Mouse (Mus musculus) hindbrain, embryonic 13.5 days (tissue): ENCODE measurements around the gene Ppip5k1. TPM values are rescaled to one million over a fixed set of nuclear protein-coding genes. Genes with fewer than 3 reads are reported as not detected.

Experiments used
- ATAC-seq: fragments of 200-750 bp; cut with Nextera tagmentation; 2 replicates; pipeline ENCODE4 v1.8.0; 2017; ENCODE audit warnings: moderate TSS enrichment; ENCODE audit not compliant: low FRiP score
- H3K27ac ChIP-seq: fragments of 300-500 bp; sonication (generic); 2 replicates; pipeline ENCODE4 v1.5.1; 2015; ENCODE audit warnings: inconsistent platforms, mild to moderate bottlenecking, moderate library complexity
- H3K27me3 ChIP-seq: fragments of 300-500 bp; sonication (generic); 2 replicates; pipeline ENCODE4 v1.6.1; 2015; ENCODE audit warnings: mild to moderate bottlenecking, inconsistent platforms
- H3K36me3 ChIP-seq: fragments of 300-500 bp; sonication (generic); 2 replicates; pipeline ENCODE4 v1.6.1; 2015; ENCODE audit warnings: mild to moderate bottlenecking, inconsistent platforms
- H3K4me1 ChIP-seq: fragments of 300-500 bp; sonication (generic); replicated peaks from 2 replicates; pipeline ENCODE4 v1.6.1; 2015; ENCODE audit warnings: inconsistent platforms
- H3K4me2 ChIP-seq: fragments of 300-500 bp; sonication (generic); 2 replicates; pipeline ENCODE4 v1.6.1; 2015; ENCODE audit warnings: inconsistent platforms, mild to moderate bottlenecking, moderate library complexity
- H3K4me3 ChIP-seq: fragments of 300-500 bp; sonication (generic); 2 replicates; pipeline ENCODE4 v1.5.1; 2015; ENCODE audit warnings: mild to moderate bottlenecking, inconsistent platforms
- H3K9ac ChIP-seq: fragments of 300-500 bp; sonication (generic); 2 replicates; pipeline ENCODE4 v1.6.1; 2015; ENCODE audit warnings: mild to moderate bottlenecking, inconsistent platforms
- H3K9me3 ChIP-seq: fragments of 300-500 bp; sonication (generic); 2 replicates; pipeline ENCODE4 v1.6.1; 2016; ENCODE audit warnings: inconsistent platforms
- WGBS: fragments of 180-500 bp; shearing (Covaris S2); methylation state at CpG from one replicate; pipeline ENCODE4 v1.1.7; 2015; 5-methylcytosine and 5-hydroxymethylcytosine counted together
- polyA plus RNA-seq: library from polyadenylated mRNA; unstranded; fragments of >200 nt; fragmentation: Nextera tagmentation; extraction: Ambion mirVana; gene quantifications from 2 replicates; pipeline ENCODE4 v1.2.1, GENCODE M21; 2015

The Ppip5k1 gene
- polyA plus RNA-seq, 1 experiment from 2014 or later, result 18.6 TPM

GRCm38 (mm10) chr2:121296754-121297231 lies 58.4 kb downstream of the Ppip5k1 start:
- 16% methylated on average over 6 of the region's 6 CpGs for WGBS
- Histone ChIP-seq H3K4me3 (peak overlapping the region; percentile 53), H3K27ac (peak overlapping the region; percentile 91), H3K4me1 (peaks cover 49% of the 10 kb centered on the region), H3K9ac (peak overlapping the region; percentile 80), H3K4me2 (peak overlapping the region; percentile 91), H3K27me3 (peaks cover 3% of the 10 kb centered on the region; the same call in 1 of the 2 replicates), H3K36me3 (peaks cover 33% of the 10 kb centered on the region), H3K9me3 (no peaks in the 10 kb centered on the region)
- no peak for ATAC-seq

- Histone ChIP-seq H3K9ac (peak overlapping the region; percentile 80), H3K9me3 (no peaks in the 10 kb centered on the region), H3K4me3 (peak overlapping the region; percentile 53), H3K27ac (peak overlapping the region; percentile 91), H3K27me3 (peaks cover 6% of the 10 kb centered on the region; the same call in 1 of the 2 replicates), H3K4me2 (peak overlapping the region; percentile 91), H3K36me3 (peaks cover 24% of the 10 kb centered on the region), H3K4me1 (peaks cover 49% of the 10 kb centered on the region)
- ATAC-seq, result peak; percentile 40
- 0% methylated on average over 11 of the region's 15 CpGs for WGBS
Observed at GRCm38 (mm10) chr2:121295608-121296571, 59.3 kb downstream of the Ppip5k1 start.

GRCm38 (mm10) chr2:121294753-121295607 lies 60.2 kb downstream of the Ppip5k1 start:
- Histone ChIP-seq H3K27me3 (peaks cover 6% of the 10 kb centered on the region; the same call in 1 of the 2 replicates), H3K9ac (peak overlapping the region; percentile 80), H3K36me3 (peaks cover 15% of the 10 kb centered on the region), H3K4me2 (peak overlapping the region; percentile 91), H3K27ac (peak overlapping the region; percentile 91), H3K9me3 (no peaks in the 10 kb centered on the region), H3K4me3 (peak overlapping the region; percentile 53), H3K4me1 (peaks cover 58% of the 10 kb centered on the region)
- under 1% methylated on average over 18 of the region's 18 CpGs for WGBS
- ATAC-seq, result peak; percentile 83

- H3K4me1 ChIP-seq, result peaks cover 61% of the 10 kb centered on the region
- peak overlapping the region; percentile 53 for H3K4me3 ChIP-seq
- no peaks in the 10 kb centered on the region for H3K9me3 ChIP-seq
- peaks cover 6% of the 10 kb centered on the region; the same call in 1 of the 2 replicates for H3K27me3 ChIP-seq
- WGBS, result 33% methylated on average over 4 of the region's 4 CpGs
- peak overlapping the region; percentile 80 for H3K9ac ChIP-seq
- peaks cover 7% of the 10 kb centered on the region for H3K36me3 ChIP-seq
- H3K27ac ChIP-seq, result peak overlapping the region; percentile 91
- peak overlapping the region; percentile 91 for H3K4me2 ChIP-seq
- no peak for ATAC-seq
Observed at GRCm38 (mm10) chr2:121294182-121294581, 61.0 kb downstream of the Ppip5k1 start.

GRCm38 (mm10) chr2:121292316-121293013 lies 62.7 kb downstream of the Ppip5k1 start:
- WGBS, result 69% methylated on average over 5 of the region's 5 CpGs
- peaks cover 6% of the 10 kb centered on the region; the same call in 1 of the 2 replicates for H3K27me3 ChIP-seq
- H3K4me2 ChIP-seq, result no peak overlapping the region
- no peaks in the 10 kb centered on the region for H3K9me3 ChIP-seq
- no peaks in the 10 kb centered on the region for H3K36me3 ChIP-seq
- H3K4me3 ChIP-seq, result no peak overlapping the region
- no peak for ATAC-seq
- no peak overlapping the region for H3K27ac ChIP-seq
- H3K4me1 ChIP-seq, result peaks cover 65% of the 10 kb centered on the region
- no peak overlapping the region for H3K9ac ChIP-seq

GRCm38 (mm10) chr2:121289730-121290540 lies 65.3 kb downstream of the Ppip5k1 start:
- Histone ChIP-seq H3K9me3 (no peaks in the 10 kb centered on the region), H3K4me1 (peaks cover 46% of the 10 kb centered on the region), H3K9ac (peak overlapping the region; percentile 70), H3K4me2 (peak overlapping the region; percentile 80), H3K4me3 (peak overlapping the region; percentile 62), H3K27me3 (peaks cover 6% of the 10 kb centered on the region; the same call in 1 of the 2 replicates), H3K36me3 (no peaks in the 10 kb centered on the region), H3K27ac (peak overlapping the region; percentile 64)
- ATAC-seq, result peak; percentile 72
- 3% methylated on average over 36 of the region's 36 CpGs for WGBS

- Histone ChIP-seq H3K9me3 (no peaks in the 10 kb centered on the region), H3K27me3 (peaks cover 6% of the 10 kb centered on the region; the same call in 1 of the 2 replicates), H3K4me2 (peak within 1 kb of the TSS; percentile 80), H3K9ac (peak within 1 kb of the TSS; percentile 76), H3K27ac (peak within 1 kb of the TSS; percentile 92), H3K36me3 (no peaks in the 10 kb centered on the region), H3K4me1 (peaks cover 38% of the 10 kb centered on the region), H3K4me3 (peak within 1 kb of the TSS; percentile 62)
- ATAC-seq, result peak; percentile 98
- under 1% methylated on average over 48 of the region's 48 CpGs for WGBS
Observed at GRCm38 (mm10) chr2:121288901-121289729, 66.1 kb downstream of the Ppip5k1 start, which contains the start of gene Map1a. Gene Map1a (plus strand): TSS chr2:121289600.

- Histone ChIP-seq H3K9ac (peak overlapping the region; percentile 24; the same call in 1 of the 2 replicates), H3K4me2 (peak overlapping the region; percentile 80; the same call in 1 of the 2 replicates), H3K36me3 (no peaks in the 10 kb centered on the region), H3K9me3 (no peaks in the 10 kb centered on the region), H3K27me3 (0 out of 2 replicates have a peak, but pooled peaks cover 4% of the 10 kb centered on the region), H3K4me3 (no peak overlapping the region), H3K27ac (peak overlapping the region; percentile 92), H3K4me1 (peaks cover 33% of the 10 kb centered on the region)
- 33% methylated on average over 2 of the region's 2 CpGs for WGBS
- ATAC-seq, result no peak
Observed at GRCm38 (mm10) chr2:121287850-121288249, 67.3 kb downstream of the Ppip5k1 start.

GRCm38 (mm10) chr2:121271928-121272516 lies 83.2 kb downstream of the Ppip5k1 start:
- Histone ChIP-seq H3K27me3 (no peaks in the 10 kb centered on the region), H3K27ac (peak overlapping the region; percentile 98), H3K9me3 (no peaks in the 10 kb centered on the region), H3K4me1 (peaks cover 39% of the 10 kb centered on the region), H3K36me3 (peaks cover 23% of the 10 kb centered on the region), H3K9ac (peak overlapping the region; percentile 63), H3K4me3 (peak overlapping the region; percentile 72), H3K4me2 (peak overlapping the region; percentile 83)
- WGBS, result 18% methylated on average over 4 of the region's 4 CpGs
- ATAC-seq, result peak; percentile 8
